ENCODE assay signal across 28 mouse cellular contexts in genomic region chr10:82891427-82891826, GRCm38 (mm10). TPM values are rescaled to one million over a fixed set of nuclear protein-coding genes. Genes with fewer than 3 reads are reported as not detected.
DNase-seq lines count a peak whose midpoint lies in the region; ATAC-seq and TF ChIP-seq lines count a peak whose summit lies in the region.
"Had no signal": no experiment of that assay in that cellular context is flagged by ENCODE, and none has a peak within 500 bp of the region (broad histone marks: within the 10 kb centered on the region; RNA-seq: fewer than 3 reads in every experiment).

No protein-coding gene starts in this region.

- no peak overlapping the region for H3K27ac ChIP-seq in liver, embryonic 13.5 days
- H3K27ac ChIP-seq in bone marrow, adult 2 months (ENCODE audit: control insufficient read depth, insufficient read depth, low read depth, low read length, poor library complexity): peak overlapping the region; percentile 47; the same call in 1 of the 2 replicates
- peak overlapping the region; percentile 20; the same call in 1 of the 2 replicates for H3K27ac ChIP-seq in liver, embryonic 16.5 days (ENCODE audit: low read length)
- H3K27ac ChIP-seq: forebrain, embryonic 10.5 days; hindbrain, embryonic 10.5 days; layer of hippocampus, adult 2 months; limb, embryonic 10.5 days; macrophage; midbrain, embryonic 15.5 days; neural tube, embryonic 12.5 days had no signal

- TF ChIP-seq CTCF in bone marrow, adult 2 months (IDR thresholded peaks at IDR 0.05; ENCODE audit: control insufficient read depth, insufficient read depth, low read length): no peak

- H3K4me1 ChIP-seq in liver, embryonic 13.5 days (replicated peaks): peaks cover 51% of the 10 kb centered on the region
- peaks cover 17% of the 10 kb centered on the region for H3K4me1 ChIP-seq in bone marrow, adult 2 months (ENCODE audit: control insufficient read depth, insufficient read depth, low read length)
- peaks cover 23% of the 10 kb centered on the region for H3K4me1 ChIP-seq in liver, embryonic 16.5 days (ENCODE audit: control insufficient read depth, low read depth, low read length)
- H3K4me1 ChIP-seq: limb, embryonic 10.5 days; midbrain, embryonic 15.5 days; neural tube, embryonic 12.5 days had no signal

- WGBS in liver, embryonic 13.5 days (ENCODE audit: insufficient replicate concordance): 72% methylated on average over 7 of the region's 7 CpGs
- 52% methylated on average over 7 of the region's 7 CpGs for WGBS in bone marrow, adult 2 months
- 64% methylated on average over 7 of the region's 7 CpGs for WGBS in liver, embryonic 16.5 days (ENCODE audit: insufficient replicate concordance)

- DNase-seq in kidney, adult 9 months: peak; percentile 28
- DNase-seq in kidney, adult 18-20 months: no peak
- no peak for DNase-seq in liver, embryonic 13.5 days
- DNase-seq in liver: no peak
- no peak for DNase-seq in ovary, postnatal 10 days (ENCODE audit: low spot score)
- DNase-seq: adrenal gland, postnatal 14 days; B cell, adult 2 months; cerebellum, adult 9-10 months; gastrocnemius, postnatal 14 days; heart, adult 11 months; right cerebral cortex, postnatal 14 days; spleen, adult 18-20 months; thymus, postnatal 4 days had no signal

- H3K36me3 ChIP-seq in liver, embryonic 13.5 days: peaks cover 96% of the 10 kb centered on the region
- H3K36me3 ChIP-seq in liver, embryonic 16.5 days (ENCODE audit: control insufficient read depth, insufficient read depth): peaks cover 54% of the 10 kb centered on the region

- H3K9me3 ChIP-seq in liver, embryonic 13.5 days (replicated peaks): no peaks in the 10 kb centered on the region
- no peaks in the 10 kb centered on the region for H3K9me3 ChIP-seq in liver, embryonic 16.5 days (replicated peaks; ENCODE audit: control insufficient read depth, low read length)
- H3K9me3 ChIP-seq: forebrain, embryonic 10.5 days; hindbrain, embryonic 10.5 days; intestine, embryonic 15.5 days; limb, embryonic 10.5 days; midbrain, embryonic 15.5 days; neural tube, embryonic 12.5 days had no signal

- H3K4me2 ChIP-seq in liver, embryonic 13.5 days: no peak overlapping the region
- no peak overlapping the region for H3K4me2 ChIP-seq in liver, embryonic 16.5 days (ENCODE audit: low read depth, low read length)
- H3K4me2 ChIP-seq: heart, embryonic 11.5 days; intestine, embryonic 15.5 days; midbrain, embryonic 15.5 days; neural tube, embryonic 12.5 days had no signal

- no peak overlapping the region for H3K4me3 ChIP-seq in liver, embryonic 13.5 days (replicated peaks)
- no peak overlapping the region for H3K4me3 ChIP-seq in bone marrow, adult 2 months (replicated peaks; ENCODE audit: control insufficient read depth, low read depth, low read length)
- no peak overlapping the region for H3K4me3 ChIP-seq in liver, embryonic 16.5 days (ENCODE audit: low read depth, low read length)
- H3K4me3 ChIP-seq: forebrain, embryonic 10.5 days; hindbrain, embryonic 10.5 days; intestine, embryonic 15.5 days; layer of hippocampus, adult 2 months; limb, embryonic 10.5 days; midbrain, embryonic 15.5 days; neural tube, embryonic 12.5 days had no signal

- H3K9ac ChIP-seq in liver, embryonic 13.5 days: no peak overlapping the region
- no peak overlapping the region for H3K9ac ChIP-seq in liver, embryonic 16.5 days (ENCODE audit: low read depth, low read length)
- H3K9ac ChIP-seq: intestine, embryonic 15.5 days; midbrain, embryonic 15.5 days; neural tube, embryonic 12.5 days had no signal

- no peak for TF ChIP-seq POLR2A in bone marrow, adult 2 months (IDR thresholded peaks at IDR 0.05; ENCODE audit: borderline replicate concordance, control insufficient read depth, low read depth, low read length)

- no peaks in the 10 kb centered on the region for H3K27me3 ChIP-seq in liver, embryonic 13.5 days
- H3K27me3 ChIP-seq in liver, embryonic 16.5 days (ENCODE audit: control insufficient read depth, insufficient read depth, low read depth, low read length): no peaks in the 10 kb centered on the region
- H3K27me3 ChIP-seq: intestine, embryonic 15.5 days; midbrain, embryonic 15.5 days; neural tube, embryonic 12.5 days had no signal

- peak; percentile 64 for ATAC-seq in liver, embryonic 13.5 days (ENCODE audit: low read depth)
- peak; percentile 69 for ATAC-seq in liver, embryonic 16.5 days (ENCODE audit: low read depth)
- ATAC-seq in cerebellum, adult (ENCODE audit: insufficient number of reproducible peaks, low FRiP score, low TSS enrichment): no peak
- ATAC-seq: forebrain, embryonic 16.5 days; hindbrain, embryonic 16.5 days; intestine, embryonic 15.5 days; lung, postnatal 0 days; midbrain, embryonic 15.5 days had no signal

RNA-seq across cellular contexts. Expression of gene Eid3, which starts 25.0 kb away (rescaled TPM):
- polyA plus RNA-seq in liver, embryonic 13.5 days (2015; fragmentation: Nextera tagmentation; extraction: Ambion mirVana): 0.22 and 0.28 TPM in 2 replicates
- 2.0 and 5.8 TPM in 2 replicates for polyA plus RNA-seq in bone marrow, adult 2 months (2011; ENCODE audit: insufficient read depth, insufficient read length, low replicate concordance, missing spikeins)
- 0.13 and 0.18 TPM in 2 replicates for polyA plus RNA-seq in liver, embryonic 16.5 days (2015; fragmentation: Nextera tagmentation; extraction: Ambion mirVana)
- polyA plus RNA-seq: lung, postnatal 0 days had no signal

RNA-seq across cellular contexts. Expression of gene Txnrd1, which starts 57.7 kb away (rescaled TPM):
- 67.9 and 78.2 TPM in 2 replicates for polyA plus RNA-seq in liver, embryonic 13.5 days (2015; fragmentation: Nextera tagmentation; extraction: Ambion mirVana)
- polyA plus RNA-seq in bone marrow, adult 2 months (2011; ENCODE audit: insufficient read depth, insufficient read length, low replicate concordance, missing spikeins): 13.1 and 20.2 TPM in 2 replicates
- polyA plus RNA-seq in liver, embryonic 16.5 days (2015; fragmentation: Nextera tagmentation; extraction: Ambion mirVana): 44.1 and 46.1 TPM in 2 replicates
